Mouse (Mus musculus) lung, embryonic 16.5 days (tissue): ENCODE data around the gene Gnb1l. TPM values are rescaled to one million over a fixed set of nuclear protein-coding genes. Genes with fewer than 3 reads are reported as not detected.

Source experiments
- ATAC-seq: fragments of 200-750 bp; cut with Nextera tagmentation; 2 replicates; pipeline ENCODE4 v1.8.0; 2017; ENCODE audit warnings: low read depth, mild to moderate bottlenecking, moderate library complexity
- H3K27ac ChIP-seq: fragments of 300-500 bp; sonication (generic); 2 replicates; pipeline ENCODE4 v1.5.1; 2014; ENCODE audit warnings: mild to moderate bottlenecking, control low read depth, low read length
- H3K27me3 ChIP-seq: fragments of 300-500 bp; sonication (generic); 2 replicates; pipeline ENCODE4 v1.6.1; 2014; ENCODE audit warnings: low read depth, low read length, mixed read lengths; ENCODE audit not compliant: control insufficient read depth, insufficient read depth
- H3K36me3 ChIP-seq: fragments of 300-500 bp; sonication (generic); 2 replicates; pipeline ENCODE4 v1.6.1; 2014; ENCODE audit warnings: low read length; ENCODE audit not compliant: control insufficient read depth, insufficient read depth
- H3K4me1 ChIP-seq: fragments of 300-500 bp; sonication (generic); replicated peaks from 2 replicates; pipeline ENCODE4 v1.6.1; 2014; ENCODE audit warnings: low read length, mixed read lengths; ENCODE audit not compliant: control insufficient read depth, insufficient read depth
- H3K4me2 ChIP-seq: fragments of 300-500 bp; sonication (generic); 2 replicates; pipeline ENCODE4 v1.6.1; 2014; ENCODE audit warnings: low read depth, low read length, control low read depth
- H3K4me3 ChIP-seq: fragments of 300-500 bp; sonication (generic); 2 replicates; pipeline ENCODE4 v1.5.1; 2014; ENCODE audit warnings: mild to moderate bottlenecking, low read length, control low read depth
- H3K9ac ChIP-seq: fragments of 300-500 bp; sonication (generic); 2 replicates; pipeline ENCODE4 v1.6.1; 2014; ENCODE audit warnings: low read length, control low read depth
- H3K9me3 ChIP-seq: fragments of 300-500 bp; sonication (generic); 2 replicates; pipeline ENCODE4 v1.6.1; 2016; ENCODE audit warnings: low read length; ENCODE audit not compliant: control insufficient read depth
- WGBS: fragments of 180-500 bp; shearing (Covaris S2); extraction: QIAGEN DNeasy Blood & Tissue Kit; methylation state at CpG from one replicate; pipeline ENCODE4 v1.1.7; 2014; 5-methylcytosine and 5-hydroxymethylcytosine counted together
- polyA plus RNA-seq: library from polyadenylated mRNA; unstranded; fragments of >200 nt; fragmentation: Nextera tagmentation; extraction: Ambion mirVana; gene quantifications from 2 replicates; pipeline ENCODE4 v1.2.1, GENCODE M21; 2015

Gene Gnb1l
- polyA plus RNA-seq, 1 experiment from 2014 or later, result 14.1 TPM

- Histone ChIP-seq H3K4me3 (no peak overlapping the region), H3K4me1 (peaks cover 19% of the 10 kb centered on the region), H3K27ac (no peak overlapping the region), H3K27me3 (no peaks in the 10 kb centered on the region), H3K4me2 (no peak overlapping the region), H3K9ac (no peak overlapping the region), H3K9me3 (no peaks in the 10 kb centered on the region), H3K36me3 (no peaks in the 10 kb centered on the region)
- no peak for ATAC-seq
- WGBS, result 72% methylated on average over 3 of the region's 3 CpGs
Measured at GRCm38 (mm10) chr16:18460826-18461225, 37.7 kb upstream of the Gnb1l start.

GRCm38 (mm10) chr16:18462031-18462430 is 36.5 kb upstream of the Gnb1l start:
- no peaks in the 10 kb centered on the region for H3K27me3 ChIP-seq
- H3K9ac ChIP-seq, result no peak overlapping the region
- H3K4me2 ChIP-seq, result no peak overlapping the region
- H3K27ac ChIP-seq, result no peak overlapping the region
- 76% methylated on average over 9 of the region's 9 CpGs for WGBS
- no peaks in the 10 kb centered on the region for H3K36me3 ChIP-seq
- H3K4me1 ChIP-seq, result peaks cover 19% of the 10 kb centered on the region
- H3K4me3 ChIP-seq, result no peak overlapping the region
- no peaks in the 10 kb centered on the region for H3K9me3 ChIP-seq
- no peak for ATAC-seq

GRCm38 (mm10) chr16:18462598-18462997 is 35.9 kb upstream of the Gnb1l start:
- WGBS, result 40% methylated on average over 8 of the region's 8 CpGs
- H3K4me2 ChIP-seq, result no peak overlapping the region
- no peaks in the 10 kb centered on the region for H3K36me3 ChIP-seq
- ATAC-seq, result no peak; the same call in 1 of the 2 replicates
- no peak overlapping the region for H3K4me3 ChIP-seq
- H3K9ac ChIP-seq, result peak overlapping the region; percentile 19; the same call in 1 of the 2 replicates
- H3K9me3 ChIP-seq, result no peaks in the 10 kb centered on the region
- H3K27ac ChIP-seq, result no peak overlapping the region
- H3K27me3 ChIP-seq, result no peaks in the 10 kb centered on the region
- H3K4me1 ChIP-seq, result peaks cover 19% of the 10 kb centered on the region

GRCm38 (mm10) chr16:18464271-18464670 is 34.2 kb upstream of the Gnb1l start:
- Histone ChIP-seq H3K27ac (no peak overlapping the region), H3K4me2 (no peak overlapping the region), H3K4me3 (no peak overlapping the region), H3K27me3 (no peaks in the 10 kb centered on the region), H3K9ac (no peak overlapping the region), H3K36me3 (no peaks in the 10 kb centered on the region; the same call in 1 of the 2 replicates), H3K4me1 (peaks cover 13% of the 10 kb centered on the region), H3K9me3 (no peaks in the 10 kb centered on the region)
- ATAC-seq, result 0 out of 2 replicates have a peak, but pooled peaks have one; percentile 50
- WGBS, result 57% methylated on average over 3 of the region's 3 CpGs

- Histone ChIP-seq H3K27ac (no peak overlapping the region), H3K9me3 (no peaks in the 10 kb centered on the region), H3K27me3 (no peaks in the 10 kb centered on the region), H3K9ac (no peak overlapping the region), H3K4me3 (no peak overlapping the region), H3K36me3 (no peaks in the 10 kb centered on the region; the same call in 1 of the 2 replicates), H3K4me1 (peaks cover 6% of the 10 kb centered on the region), H3K4me2 (no peak overlapping the region)
- 33% methylated on average over 1 of the region's 1 CpGs for WGBS
- no peak for ATAC-seq
Measured at GRCm38 (mm10) chr16:18470829-18471228, 27.7 kb upstream of the Gnb1l start.

DNA sequence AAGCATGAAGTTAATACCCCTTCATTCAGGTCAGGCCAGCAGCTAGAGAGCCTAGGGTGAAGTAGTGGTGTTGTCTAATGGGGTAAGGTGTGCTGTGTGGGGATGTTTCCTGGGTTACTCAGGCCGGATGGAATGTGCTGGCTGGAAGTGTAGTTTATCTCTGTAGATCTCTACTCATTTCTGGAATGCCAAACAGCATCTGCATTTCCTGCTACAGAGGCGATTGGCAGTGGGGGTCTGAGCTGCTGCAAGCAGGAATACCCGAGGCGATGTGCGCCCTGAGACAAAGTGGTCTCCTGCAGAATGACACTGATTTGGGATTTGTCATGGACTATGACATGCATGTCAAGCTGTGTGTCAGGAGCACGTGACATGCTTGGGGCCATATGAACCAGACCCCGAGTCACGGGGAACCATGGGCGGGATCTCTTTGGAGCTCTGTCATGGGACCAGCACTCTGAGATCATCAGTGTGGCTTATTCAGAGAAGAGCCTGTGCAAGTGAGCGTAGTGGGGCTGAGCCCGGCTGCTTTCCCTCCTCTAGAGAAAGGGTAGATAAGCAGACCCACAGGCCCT is 27.0 kb upstream of the Gnb1l start:
- 0 out of 2 replicates have a peak, but pooled peaks have one; percentile 24 for ATAC-seq
- Histone ChIP-seq H3K27me3 (no peaks in the 10 kb centered on the region), H3K36me3 (no peaks in the 10 kb centered on the region; the same call in 1 of the 2 replicates), H3K4me2 (no peak overlapping the region), H3K27ac (no peak overlapping the region), H3K4me1 (peaks cover 6% of the 10 kb centered on the region), H3K4me3 (no peak overlapping the region), H3K9me3 (no peaks in the 10 kb centered on the region), H3K9ac (no peak overlapping the region)
- 62% methylated on average over 11 of the region's 11 CpGs for WGBS

GRCm38 (mm10) chr16:18471976-18472375 is 26.5 kb upstream of the Gnb1l start:
- ATAC-seq, result no peak
- H3K27ac ChIP-seq, result no peak overlapping the region
- no peak overlapping the region for H3K4me3 ChIP-seq
- H3K4me2 ChIP-seq, result no peak overlapping the region
- H3K4me1 ChIP-seq, result peaks cover 6% of the 10 kb centered on the region
- H3K9me3 ChIP-seq, result no peaks in the 10 kb centered on the region
- H3K9ac ChIP-seq, result no peak overlapping the region
- 84% methylated on average over 6 of the region's 6 CpGs for WGBS
- no peaks in the 10 kb centered on the region; the same call in 1 of the 2 replicates for H3K36me3 ChIP-seq
- H3K27me3 ChIP-seq, result no peaks in the 10 kb centered on the region

DNA sequence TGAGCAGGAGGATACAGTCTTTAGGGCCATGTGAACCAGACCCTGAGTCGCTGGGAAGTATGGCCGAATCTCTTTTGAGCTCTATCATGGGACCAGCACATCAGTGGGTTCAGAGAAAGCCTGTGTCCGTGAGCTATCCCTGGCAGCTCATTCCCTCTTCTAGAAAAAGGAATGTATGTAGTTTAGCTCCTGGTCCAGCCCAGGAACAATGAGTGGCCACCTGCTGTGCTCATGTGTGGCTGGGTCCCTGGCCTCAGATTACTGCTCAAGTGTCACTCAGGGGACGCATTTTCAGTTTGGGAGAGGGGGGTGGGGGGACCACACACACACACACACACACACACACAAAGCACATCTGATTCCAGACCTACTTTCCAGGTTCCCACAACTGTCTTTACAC is 26.1 kb upstream of the Gnb1l start:
- Histone ChIP-seq H3K4me1 (peaks cover 6% of the 10 kb centered on the region), H3K9me3 (no peaks in the 10 kb centered on the region), H3K4me3 (no peak overlapping the region), H3K36me3 (no peaks in the 10 kb centered on the region; the same call in 1 of the 2 replicates), H3K27ac (no peak overlapping the region), H3K27me3 (no peaks in the 10 kb centered on the region), H3K9ac (no peak overlapping the region), H3K4me2 (no peak overlapping the region)
- 74% methylated on average over 4 of the region's 4 CpGs for WGBS
- no peak for ATAC-seq

- WGBS, result 62% methylated on average over 8 of the region's 8 CpGs
- Histone ChIP-seq H3K4me2 (no peak overlapping the region), H3K9me3 (no peaks in the 10 kb centered on the region), H3K4me3 (no peak overlapping the region), H3K9ac (no peak overlapping the region), H3K4me1 (peaks cover 6% of the 10 kb centered on the region), H3K27ac (no peak overlapping the region), H3K36me3 (no peaks in the 10 kb centered on the region; the same call in 1 of the 2 replicates), H3K27me3 (no peaks in the 10 kb centered on the region)
- ATAC-seq, result peak; percentile 74; the same call in 1 of the 2 replicates
Measured at GRCm38 (mm10) chr16:18472976-18473375, 25.5 kb upstream of the Gnb1l start.
